Mouse (Mus musculus) urinary bladder, adult 2 months (tissue): ENCODE measurements around the gene Elp5. TPM values are rescaled to one million over a fixed set of nuclear protein-coding genes. Genes with fewer than 3 reads are reported as not detected.

Source experiments
- DNase-seq: peaks from one replicate; pipeline ENCODE4 v3.0.0; 2022; ENCODE audit warnings: low spot score
- polyA plus RNA-seq: library from polyadenylated mRNA; depleted of rRNA; stranded (reverse); fragments of >200 nt; gene quantifications from 2 replicates; pipeline ENCODE4 v1.2.3, GENCODE M21; 2012

Gene Elp5
- polyA plus RNA-seq, 1 experiment = 61.4 TPM

DNA sequence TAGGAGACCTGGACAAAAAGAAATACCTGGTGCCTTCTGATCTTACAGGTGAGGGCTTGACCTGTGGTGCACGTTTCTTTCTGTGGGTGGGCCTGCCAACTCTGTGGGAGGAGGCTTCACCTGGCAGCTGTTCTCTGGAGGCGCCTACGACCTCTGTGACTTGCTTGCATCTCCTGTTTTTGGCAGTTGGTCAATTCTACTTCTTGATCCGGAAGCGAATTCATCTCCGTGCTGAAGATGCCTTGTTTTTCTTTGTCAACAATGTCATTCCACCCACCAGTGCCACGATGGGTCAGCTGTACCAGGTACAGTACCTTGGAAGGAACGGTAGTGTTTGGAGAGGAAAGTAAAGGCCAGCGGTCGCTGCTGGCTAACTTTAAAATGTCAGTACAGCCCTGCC lies 10.1 kb upstream of the Elp5 start:
- DNase-seq = no peak

DNA sequence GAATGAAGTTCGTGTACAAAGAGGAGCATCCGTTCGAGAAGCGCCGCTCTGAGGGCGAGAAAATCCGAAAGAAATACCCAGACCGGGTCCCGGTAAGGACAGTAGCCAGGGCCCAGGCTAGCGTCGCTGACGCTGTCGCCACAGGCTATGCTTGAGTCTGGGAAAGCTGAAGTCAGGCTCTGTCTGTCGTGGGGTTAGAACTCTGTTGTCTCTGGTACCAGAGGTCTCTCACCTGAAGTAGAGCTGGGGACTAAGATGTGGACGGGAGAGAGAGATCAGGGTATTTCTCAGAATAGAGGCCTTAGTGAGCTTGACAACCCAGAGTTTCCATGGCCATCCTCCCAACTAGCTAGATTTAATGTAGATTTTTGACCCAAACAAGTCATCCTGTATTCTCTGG lies 9.4 kb upstream of the Elp5 start:
- no peak for DNase-seq

DNA sequence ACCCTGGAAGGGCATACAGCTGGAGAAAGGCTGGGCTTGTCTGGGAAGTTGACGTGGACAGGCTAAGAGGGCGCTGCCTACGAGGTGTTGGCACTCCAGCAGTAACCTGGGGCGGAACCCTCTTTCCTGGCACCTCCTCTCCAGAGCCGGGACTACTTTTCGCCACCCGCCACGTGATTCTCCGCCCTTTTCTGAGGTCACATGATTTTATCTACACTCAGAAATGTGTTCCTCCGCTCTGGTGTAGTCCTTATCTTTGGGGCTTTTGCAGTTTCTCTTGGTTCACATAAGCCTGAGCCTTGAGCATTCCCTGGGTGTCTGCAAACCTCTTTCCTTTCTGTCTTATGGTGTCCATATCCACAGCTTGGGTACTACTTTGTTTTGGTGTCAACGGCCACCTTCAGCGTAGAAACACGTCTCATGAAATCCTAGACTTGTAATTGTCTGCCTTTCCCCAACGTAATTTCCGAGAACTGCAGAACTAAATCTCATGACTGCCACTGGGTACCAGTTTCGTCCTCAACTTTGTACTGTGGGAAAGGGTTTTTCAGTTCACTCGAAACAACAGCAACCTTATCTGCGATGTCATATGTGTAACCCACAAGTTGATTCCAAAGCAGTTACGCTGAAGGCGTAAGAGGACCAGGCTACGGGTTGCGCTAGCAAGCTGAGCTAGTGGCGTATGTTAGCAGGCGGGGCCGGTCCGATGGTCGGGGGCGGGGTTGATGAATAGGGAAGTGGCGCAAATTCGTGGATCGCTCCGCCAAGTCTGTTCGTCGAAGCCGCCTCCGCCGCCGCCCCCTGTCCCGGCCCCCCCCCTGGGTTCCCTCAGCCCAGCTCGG lies 8.8 kb upstream of the Elp5 start, which contains the start of gene Gabarap:
Gene Gabarap, plus strand, starts transcription at position 294 of the 842 bp plus-strand sequence.
- peak; percentile 87 for DNase-seq

DNA sequence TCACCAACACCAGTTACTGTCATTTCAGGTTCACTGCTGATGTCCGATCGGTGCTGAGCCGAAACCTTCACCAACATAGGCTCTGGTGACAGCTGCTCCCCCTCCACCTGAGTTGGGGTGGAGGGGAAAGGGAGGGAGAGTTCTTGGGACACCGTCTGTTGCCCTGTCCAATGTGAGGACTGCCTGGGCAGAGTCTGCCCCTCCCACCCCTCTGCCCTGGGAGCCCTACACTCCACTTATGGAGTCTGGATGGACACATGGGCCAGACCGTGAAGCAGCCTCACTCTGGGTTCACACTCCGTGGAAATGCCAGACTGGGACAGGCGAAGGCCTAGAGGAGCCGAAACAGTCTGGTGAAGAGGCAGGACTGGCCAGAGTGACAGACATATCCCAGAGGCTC lies 7.6 kb upstream of the Elp5 start:
- no peak for DNase-seq

DNA sequence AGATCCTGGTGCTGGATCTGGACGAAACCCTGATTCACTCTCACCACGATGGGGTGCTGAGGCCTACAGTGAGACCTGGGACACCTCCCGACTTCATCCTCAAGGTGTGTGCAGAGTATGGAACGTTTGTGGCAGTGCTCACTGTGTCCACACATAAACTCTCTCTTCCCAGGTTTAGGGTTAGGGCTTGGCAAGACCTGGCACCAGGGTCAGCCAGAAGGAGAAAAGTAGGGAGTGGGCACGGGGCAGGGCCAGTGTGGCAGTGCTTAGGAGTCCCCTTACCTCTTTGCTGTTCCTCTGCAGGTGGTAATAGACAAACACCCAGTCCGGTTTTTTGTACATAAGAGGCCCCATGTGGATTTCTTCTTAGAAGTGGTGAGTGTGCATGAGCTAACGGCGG lies 2.1 kb upstream of the Elp5 start:
- no peak for DNase-seq

DNA sequence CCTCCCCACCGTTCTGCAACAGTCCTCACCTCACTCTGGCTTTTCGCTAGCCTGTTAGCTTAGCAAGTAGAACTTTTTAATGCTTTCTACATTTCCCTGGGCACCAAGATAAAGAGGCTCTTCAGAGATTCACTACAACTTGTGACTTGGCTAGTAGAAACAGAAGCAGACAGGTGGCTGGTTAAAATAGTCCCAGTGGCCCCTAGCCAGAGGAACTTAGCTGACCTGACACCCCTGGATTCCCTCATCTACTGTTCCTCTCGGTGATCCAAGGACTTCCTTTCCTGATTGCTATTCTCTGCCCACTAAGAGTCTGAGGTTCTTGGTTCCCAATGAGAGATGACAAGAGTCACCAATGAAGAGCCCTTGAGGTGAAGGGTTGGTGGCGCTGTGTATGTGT lies 1.1 kb upstream of the Elp5 start:
- no peak for DNase-seq

DNA sequence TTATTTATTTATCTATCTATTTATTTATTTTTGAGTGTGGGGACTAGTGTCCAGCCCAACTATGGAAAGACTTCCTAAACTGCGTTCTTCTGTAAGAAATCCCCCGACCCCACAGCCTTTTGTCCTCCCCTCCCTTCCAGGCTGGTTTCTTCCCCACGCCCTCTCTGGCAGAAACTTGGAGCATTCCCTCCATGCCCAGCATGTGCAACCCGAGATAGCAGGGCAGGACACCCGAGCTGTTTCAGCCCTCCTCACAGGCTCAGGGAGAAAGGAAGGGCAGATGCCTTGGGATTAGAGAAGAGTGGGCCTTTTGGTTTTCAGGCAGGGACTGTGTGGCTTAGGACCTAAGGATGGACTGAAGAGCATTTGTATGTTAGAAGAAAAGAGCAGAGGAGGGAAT lies 560 bp upstream of the Elp5 start:
- DNase-seq = no peak

DNA sequence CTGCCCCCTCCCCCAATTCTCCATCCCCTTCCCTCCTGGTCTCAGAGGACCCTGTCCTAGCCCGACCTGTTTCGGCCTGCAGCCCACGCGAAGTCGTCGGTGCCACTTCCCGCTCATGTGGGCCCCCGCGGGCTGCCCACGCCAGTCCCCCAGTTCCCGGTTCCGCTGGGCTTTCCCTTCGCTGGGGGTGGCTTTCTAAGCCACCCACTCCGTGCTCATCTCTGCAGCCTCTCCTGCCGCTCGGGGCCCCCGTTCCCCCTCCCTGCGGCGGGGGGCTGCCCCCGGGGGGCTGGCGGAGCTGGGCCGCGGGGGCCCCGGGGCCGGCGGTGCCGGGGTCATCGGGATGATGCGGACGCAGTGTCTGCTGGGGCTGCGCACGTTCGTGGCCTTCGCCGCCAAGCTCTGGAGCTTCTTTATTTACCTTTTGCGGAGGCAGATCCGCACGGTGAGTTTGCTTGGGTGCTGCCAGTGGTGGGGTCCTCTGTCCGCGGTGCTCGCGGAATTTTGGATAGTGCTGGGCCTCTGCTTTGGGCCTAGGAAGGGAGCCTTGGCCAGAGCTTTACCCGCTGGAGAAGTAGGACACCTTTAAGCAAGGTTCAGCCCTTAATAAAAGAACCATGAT lies 1.1 kb downstream of the Elp5 start, which contains the start of gene Ctdnep1:
Gene Ctdnep1, plus strand, starts transcription at position 16 of the 622 bp plus-strand sequence.
- DNase-seq = no peak

DNA sequence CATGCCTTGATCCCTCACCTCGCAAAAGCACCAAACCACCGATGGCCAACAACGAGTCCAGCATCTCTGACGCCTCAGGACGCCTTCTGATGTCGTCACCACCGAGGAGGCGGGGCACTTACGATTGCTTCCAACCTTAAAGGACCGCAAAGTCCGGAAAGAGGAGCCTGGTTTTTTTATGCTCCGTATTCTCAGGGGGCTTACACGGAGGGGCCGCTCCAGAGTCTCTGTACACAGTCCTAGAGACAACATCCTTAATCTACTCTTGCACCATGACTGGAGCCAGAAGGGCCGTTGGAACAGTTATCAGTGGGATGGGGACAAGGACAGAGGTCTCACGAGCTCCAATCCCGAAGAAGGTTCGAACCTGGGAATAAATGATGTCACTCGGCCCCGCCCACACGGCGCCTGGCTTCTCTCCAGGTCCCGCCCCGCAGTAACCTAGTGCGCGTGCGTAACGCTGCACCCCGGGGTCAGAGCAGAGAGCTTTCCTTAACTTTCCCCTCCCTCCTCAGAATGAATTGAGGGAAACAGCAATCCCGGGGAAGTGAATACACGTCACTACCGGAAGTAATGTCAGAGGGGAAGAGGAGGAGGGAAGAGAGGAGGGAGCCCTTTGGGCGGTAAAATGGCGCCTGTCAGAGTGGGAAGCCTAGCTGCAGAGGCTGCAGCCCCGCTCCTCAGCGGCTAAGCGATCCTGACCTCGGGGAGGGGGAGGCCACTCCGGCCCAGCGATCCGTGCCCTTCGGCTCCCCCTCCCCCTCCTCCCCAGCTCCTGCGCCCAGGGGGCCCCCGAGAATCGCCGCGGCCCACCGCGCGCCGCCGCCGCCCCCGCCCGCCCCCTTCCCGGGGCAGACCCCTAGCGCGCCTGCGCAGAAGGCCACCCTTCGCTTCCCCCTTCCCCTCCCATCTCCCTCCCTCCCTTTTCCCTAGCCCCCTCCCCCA lies 1.8 kb downstream of the Elp5 start:
- DNase-seq = peak; percentile 94

DNA sequence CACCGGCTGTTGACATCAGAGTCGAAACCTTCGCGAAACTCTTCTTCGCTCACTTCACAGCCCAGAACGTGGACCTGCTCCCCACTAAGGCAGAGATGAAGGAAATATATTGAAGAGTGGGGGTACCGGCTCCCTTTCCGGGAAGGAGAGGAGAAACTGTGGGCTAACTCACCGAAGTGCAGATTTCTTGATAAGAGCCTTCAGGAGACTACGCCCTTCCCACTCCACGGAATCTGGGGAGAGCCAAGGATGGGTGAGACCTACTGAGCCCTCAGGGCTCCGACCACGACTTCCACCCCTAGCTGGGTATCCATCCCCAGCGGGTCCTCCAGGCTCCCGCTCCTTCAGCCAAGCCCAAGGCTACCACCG lies 2.5 kb downstream of the Elp5 start:
- DNase-seq = no peak

DNA sequence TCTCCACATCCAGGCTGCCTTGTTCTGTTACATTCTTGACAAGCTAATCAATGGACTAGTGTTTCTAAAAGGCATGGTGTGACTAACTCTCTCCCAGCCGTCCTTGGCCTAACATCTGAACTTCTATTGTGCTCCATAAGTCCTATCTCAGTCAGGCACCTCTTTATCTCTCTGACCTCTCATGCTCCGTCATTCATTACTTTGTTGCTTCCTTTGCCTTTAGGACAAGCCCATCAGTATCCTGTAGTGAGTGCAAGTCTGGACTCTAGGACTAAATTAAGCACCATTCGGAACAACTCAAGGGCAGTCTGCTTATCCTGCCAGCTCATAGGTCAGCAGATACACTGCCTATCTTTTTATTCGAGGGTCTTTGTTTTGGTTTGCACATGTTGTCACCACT lies 6.0 kb downstream of the Elp5 start:
- DNase-seq = no peak

DNA sequence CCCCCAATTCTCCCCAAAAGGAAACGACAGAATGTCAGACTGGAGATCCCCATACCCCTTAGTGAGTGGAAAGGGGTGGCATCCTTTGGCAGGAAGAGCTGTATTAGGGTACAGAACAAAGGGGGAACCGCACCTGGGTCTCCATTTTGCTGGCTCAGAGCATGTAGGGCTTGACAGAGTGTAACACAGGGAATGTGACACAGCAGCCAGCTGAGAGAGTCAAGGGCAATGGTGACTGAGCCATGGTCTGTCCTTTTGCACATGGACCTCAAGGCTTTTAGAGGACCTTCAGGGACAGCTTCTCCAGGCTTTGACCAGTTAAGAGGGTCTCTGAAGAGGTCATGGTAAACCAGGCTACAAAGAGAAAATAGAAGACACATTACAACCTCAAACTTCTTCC lies 7.4 kb downstream of the Elp5 start:
- DNase-seq = no peak

DNA sequence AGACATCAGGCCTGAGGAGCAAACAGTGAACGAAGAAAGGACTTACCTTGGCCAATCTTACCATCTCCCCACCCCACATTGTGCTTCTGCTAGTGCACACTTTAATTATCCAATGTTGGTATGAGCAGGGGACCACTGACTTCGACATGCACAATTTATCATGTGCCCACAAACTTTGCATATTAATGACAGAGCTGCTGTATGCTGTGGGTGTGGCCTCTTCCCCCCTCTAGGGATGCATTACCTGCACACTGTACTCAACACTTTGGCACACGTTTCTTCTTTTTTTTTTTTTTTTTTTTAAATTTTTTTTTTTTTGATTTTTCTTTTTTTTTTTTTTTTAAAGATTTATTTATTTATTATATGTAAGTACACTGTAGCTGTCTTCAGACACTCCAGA lies 11.5 kb downstream of the Elp5 start:
- DNase-seq = no peak

DNA sequence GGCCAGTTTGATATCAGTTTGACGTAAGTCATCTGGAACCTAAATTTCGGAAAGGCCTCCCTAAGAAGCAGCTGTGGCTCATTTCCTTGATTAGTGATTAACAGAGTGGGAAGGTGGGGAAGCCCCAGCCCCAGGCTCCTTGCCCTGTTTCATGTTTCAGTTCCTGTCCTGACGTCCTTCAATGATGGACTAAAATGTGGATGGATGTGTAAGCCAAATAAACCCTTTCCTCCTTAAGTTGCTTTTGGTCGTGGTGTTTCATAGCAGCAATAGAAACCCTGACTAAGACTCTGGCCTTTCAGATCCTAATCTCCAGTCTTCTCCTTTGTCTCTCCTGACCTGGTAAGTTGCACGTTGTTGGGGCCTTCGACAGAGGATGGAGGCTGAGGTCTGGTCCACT lies 12.1 kb downstream of the Elp5 start:
- no peak for DNase-seq

DNA sequence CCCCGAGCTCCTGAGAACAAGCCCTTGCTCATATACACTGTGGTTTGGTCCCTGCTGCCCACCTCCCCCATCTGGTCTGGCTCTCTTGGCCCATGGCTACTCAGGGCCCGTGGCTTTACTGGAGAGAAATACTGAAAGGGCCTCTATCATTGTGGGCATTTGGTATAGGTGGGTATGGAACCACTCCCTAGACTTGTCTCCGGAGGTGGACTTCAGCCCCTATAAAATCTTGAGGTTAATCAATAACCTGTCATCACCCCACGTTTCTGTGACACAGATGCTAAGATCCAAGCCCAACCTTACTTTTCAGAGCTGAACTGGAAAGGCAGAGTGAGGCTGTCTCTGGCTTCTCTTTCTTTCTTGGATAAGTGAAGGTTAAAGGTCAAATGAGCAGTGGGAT lies 13.5 kb downstream of the Elp5 start:
- DNase-seq = no peak

DNA sequence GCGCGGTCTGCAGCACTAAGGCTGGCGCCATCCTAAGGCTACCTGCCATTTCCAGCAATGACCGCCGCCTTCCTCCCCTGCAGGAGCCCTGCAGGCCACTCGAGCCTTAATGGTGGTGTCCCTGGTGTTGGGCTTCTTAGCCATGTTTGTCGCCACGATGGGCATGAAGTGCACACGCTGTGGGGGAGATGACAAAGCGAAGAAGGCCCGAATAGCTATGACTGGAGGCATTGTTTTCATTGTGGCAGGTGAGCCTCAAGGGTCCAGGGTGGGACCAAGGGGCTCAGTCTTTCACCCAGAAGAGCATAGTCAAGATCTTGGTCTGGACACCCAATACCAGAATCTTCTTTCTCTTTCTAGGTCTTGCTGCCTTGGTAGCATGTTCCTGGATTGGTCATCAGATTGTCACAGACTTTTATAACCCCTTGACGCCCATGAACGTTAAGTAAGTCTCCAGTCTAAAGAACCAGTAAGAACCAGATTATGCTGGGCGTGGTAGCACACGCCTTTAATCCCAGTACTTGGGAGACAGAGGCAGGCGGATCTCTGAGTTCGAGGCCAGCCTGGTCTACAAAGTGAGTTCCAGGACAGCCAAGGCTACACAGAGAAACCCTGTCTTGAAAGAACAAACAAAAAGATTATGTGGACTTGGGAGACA lies 15.3 kb downstream of the Elp5 start:
- no peak for DNase-seq

DNA sequence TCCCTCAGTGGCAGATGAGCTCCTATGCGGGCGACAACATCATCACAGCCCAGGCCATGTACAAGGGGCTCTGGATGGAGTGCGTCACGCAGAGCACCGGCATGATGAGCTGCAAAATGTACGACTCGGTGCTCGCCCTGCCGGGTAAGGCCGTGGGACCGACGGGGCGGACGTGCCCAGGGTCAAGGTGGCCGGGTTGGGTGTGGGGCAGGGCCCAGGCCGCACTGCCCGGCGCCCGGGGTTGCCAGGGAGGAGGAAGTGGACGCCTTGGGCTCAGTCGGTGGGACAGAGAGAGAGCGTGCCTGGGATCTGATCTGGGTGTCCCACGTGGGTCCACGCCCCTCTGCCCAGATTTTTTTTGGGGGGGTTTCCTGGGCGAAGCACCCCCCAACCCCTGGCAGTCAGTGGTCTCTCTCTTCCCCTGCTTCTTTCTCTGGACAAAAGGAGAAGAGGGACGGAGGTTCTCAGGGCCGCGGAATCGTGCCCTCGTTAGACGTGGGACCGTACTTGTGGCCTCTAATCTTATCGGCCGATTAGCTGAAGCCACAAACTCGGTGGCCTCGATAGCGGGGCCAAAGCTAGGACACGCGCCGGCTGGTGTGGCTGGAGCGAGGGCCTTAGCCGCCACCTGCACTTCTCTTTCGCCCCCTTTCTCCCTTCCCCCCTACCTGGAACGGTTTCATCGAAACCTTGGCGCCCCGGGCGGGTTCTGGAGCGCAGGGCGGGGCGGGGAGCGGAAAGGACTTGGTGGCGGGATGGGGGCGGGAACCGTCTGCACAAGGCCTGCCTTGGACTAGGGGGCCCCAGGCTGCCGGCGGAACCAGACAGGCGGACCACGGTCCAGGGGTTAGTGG lies 16.1 kb downstream of the Elp5 start:
- DNase-seq = no peak

DNA sequence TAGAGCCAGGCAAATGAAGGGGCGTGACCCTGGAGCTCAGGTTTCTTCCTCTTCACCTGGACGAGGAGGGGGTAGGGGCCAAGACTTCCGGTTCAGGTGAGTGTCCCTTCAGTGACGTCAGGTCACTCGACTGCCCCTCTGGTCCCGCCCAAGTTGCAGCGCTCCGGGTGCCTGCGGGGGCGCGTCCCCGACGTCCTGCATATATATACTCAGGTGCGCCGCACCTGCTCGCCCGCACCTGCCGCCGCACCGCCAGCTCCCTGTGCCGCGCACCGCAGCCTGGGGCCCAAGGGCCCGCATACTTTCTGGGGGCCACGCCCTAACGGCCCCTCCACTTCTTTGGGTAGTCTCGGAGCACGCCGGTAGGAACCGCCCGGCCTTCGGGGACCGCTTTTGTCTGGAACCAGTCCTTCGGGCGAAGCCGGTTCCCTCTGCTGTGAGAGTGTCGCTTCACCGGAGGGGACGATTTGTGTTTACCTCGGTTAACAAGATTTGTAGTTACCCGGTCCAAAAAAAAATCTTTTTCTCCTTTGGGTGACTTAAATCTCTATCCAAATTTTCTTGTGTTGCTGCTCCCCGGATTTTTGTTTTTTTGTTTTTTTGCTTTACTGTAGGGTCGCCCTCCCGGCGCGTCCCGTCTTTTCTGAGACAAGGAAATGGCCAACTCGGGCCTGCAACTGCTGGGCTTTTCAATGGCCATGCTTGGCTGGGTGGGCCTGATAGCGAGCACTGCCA lies 16.9 kb downstream of the Elp5 start:
- peak; percentile 65 for DNase-seq

DNA sequence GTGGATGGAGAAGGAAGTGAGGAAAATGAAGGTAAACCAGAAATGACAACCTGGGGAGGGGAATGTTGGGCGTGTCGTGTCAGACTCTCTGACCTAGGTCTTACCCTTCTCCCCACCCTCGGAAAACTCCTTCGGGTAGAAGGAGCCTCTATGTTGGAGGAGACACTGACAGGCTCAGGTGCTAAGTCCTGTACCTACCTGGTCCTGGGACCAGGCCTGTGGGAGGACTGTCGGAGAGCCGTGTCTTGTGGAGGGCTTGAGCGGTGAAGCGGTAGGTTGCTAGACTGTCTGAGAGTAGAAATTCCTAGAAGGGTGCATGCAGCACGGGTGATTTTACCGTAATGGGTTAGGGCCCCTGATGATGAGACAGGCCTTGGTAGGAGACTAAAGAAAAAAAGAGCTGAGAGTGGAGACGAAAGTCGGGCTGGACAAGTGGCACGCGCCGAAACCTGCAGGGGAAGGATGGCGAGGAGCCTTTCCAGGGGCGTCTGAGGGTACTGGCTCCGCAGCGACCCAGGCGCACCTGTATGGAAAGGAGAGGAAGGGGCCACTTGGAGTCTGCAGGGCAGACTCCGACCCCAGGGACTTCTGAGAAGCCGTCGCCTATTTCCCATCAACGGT lies 17.6 kb downstream of the Elp5 start, which contains the start of gene Cldn7:
Gene Cldn7, plus strand, starts transcription at position 130 of the 621 bp plus-strand sequence.
- DNase-seq = no peak

DNA sequence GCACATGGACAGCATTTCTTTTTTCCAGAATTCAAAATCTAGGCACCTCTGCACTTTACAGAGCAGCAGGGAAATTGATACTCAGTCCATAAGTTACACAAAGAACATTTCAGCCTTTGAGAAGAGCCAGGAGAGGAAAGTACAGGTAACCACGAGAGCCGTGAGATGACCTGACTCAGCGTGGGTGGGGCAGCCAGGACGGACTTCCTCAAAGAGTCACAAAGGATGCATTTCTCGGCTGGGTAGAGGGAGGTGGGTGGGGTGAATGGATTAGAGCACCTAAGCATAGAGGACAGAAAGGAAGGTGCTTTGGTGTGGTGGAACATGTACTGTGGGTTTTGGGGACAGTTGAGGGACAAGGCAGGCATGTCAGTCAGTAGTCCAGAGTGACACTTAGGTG lies 20.5 kb downstream of the Elp5 start:
- DNase-seq = no peak
